Mouse (Mus musculus): Measurements from ENCODE around the gene Erc1. TPM values are rescaled to one million over a fixed set of nuclear protein-coding genes. Genes with fewer than 3 reads are reported as not detected.
"Not testable (repeated sequence)": the region's sequence is repeated elsewhere in the genome, so short reads cannot be mapped to it uniquely, and the experiment has no call there.

The Erc1 gene
- polyA plus RNA-seq, 1 experiment from 2014 or later = 33.7 TPM

DNA sequence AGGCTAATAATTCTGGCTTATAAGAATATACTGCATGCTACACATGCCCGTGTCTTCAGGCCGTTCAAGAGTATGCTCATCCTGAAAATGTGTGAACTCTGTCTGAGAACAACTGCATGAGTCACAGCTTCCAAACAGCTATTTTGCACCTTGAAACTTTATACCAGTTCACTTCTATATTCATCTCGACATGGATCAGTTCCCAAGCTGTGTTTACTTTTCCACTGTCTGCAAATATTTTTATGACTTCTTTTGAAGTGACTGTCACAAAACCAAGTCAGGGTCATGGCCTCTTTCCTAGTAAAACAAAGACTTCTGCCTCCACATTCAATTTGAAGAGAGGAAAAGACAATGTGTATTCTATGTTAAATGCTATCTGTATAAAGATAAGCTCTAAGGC lies 178.2 kb downstream of the Erc1 start:
- H3K27me3 ChIP-seq (ENCODE audit: control insufficient read depth, insufficient read depth, low read length) = no peaks in the 10 kb centered on the region
- no peaks in the 10 kb centered on the region for H3K36me3 ChIP-seq (ENCODE audit: control insufficient read depth, insufficient read depth, low read length)
- H3K4me1 ChIP-seq (replicated peaks; ENCODE audit: control insufficient read depth, insufficient read depth, low read length) = peaks cover 2% of the 10 kb centered on the region; the same call in 1 of the 2 replicates
- H3K9ac ChIP-seq (ENCODE audit: low read length) = no peak overlapping the region
- H3K27ac ChIP-seq (ENCODE audit: low read depth, low read length) = no peak overlapping the region
- H3K4me2 ChIP-seq (ENCODE audit: low read depth, low read length, severe bottlenecking) = no peak overlapping the region
- H3K9me3 ChIP-seq (ENCODE audit: control insufficient read depth, low read length) = no peaks in the 10 kb centered on the region
- no peak overlapping the region for H3K4me3 ChIP-seq (ENCODE audit: low read depth, low read length)
- DNase-seq (ENCODE audit: low spot score) (no peak), ATAC-seq (replicated peaks; ENCODE audit: low FRiP score) (no peak)
- 76% methylated on average over 3 of the region's 3 CpGs for WGBS

DNA sequence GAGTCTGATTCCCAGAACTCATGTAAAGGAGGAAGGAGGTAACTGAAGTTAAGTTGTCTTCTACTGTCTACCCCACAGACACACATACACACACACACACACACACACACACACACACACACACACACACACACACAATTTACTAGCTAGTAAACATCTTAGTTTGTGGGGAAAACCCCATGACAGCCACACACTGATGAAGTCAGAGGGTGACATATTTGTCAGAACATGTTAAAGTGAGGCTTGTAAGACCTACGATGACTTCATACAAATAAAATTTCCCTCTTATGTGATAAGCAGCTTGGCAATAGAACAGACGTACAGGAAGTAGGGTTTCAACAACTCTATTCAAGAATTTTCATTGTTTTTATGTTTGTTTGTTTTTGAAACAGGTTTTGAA lies 185.0 kb downstream of the Erc1 start:
- no peak overlapping the region for H3K9ac ChIP-seq (ENCODE audit: low read length)
- H3K9me3 ChIP-seq (ENCODE audit: control insufficient read depth, low read length) = no peaks in the 10 kb centered on the region
- no peaks in the 10 kb centered on the region for H3K36me3 ChIP-seq (ENCODE audit: control insufficient read depth, insufficient read depth, low read length)
- no peaks in the 10 kb centered on the region for H3K27me3 ChIP-seq (ENCODE audit: control insufficient read depth, insufficient read depth, low read length)
- H3K4me3 ChIP-seq (ENCODE audit: low read depth, low read length) = no peak overlapping the region
- DNase-seq (ENCODE audit: low spot score) = no peak
- 0 out of 2 replicates have a peak, but pooled peaks cover 1% of the 10 kb centered on the region for H3K4me1 ChIP-seq (replicated peaks; ENCODE audit: control insufficient read depth, insufficient read depth, low read length)
- 84% methylated on average over 2 of the region's 2 CpGs for WGBS
- no peak for ATAC-seq (replicated peaks; ENCODE audit: low FRiP score)
- no peak overlapping the region for H3K27ac ChIP-seq (ENCODE audit: low read depth, low read length)
- H3K4me2 ChIP-seq (ENCODE audit: low read depth, low read length, severe bottlenecking) = no peak overlapping the region

DNA sequence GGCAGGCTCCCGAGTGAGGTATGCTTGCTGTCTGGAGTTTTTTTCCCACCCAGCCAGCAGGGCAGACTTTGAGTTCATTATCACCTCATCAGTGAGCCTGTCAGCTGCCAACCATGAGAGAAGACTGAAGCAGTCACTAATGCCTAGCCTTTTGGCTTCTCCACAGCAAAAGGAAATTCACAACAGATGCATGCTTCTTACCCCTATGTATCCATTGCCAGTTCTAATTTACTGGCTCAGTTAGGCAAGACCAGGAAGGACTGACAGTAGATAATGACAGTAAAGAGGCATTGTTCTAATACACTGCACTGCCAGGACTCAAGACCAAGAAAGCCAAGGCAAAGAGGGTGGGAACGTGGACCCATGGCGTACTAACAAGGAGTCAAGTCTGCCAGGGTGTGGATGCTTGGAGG lies 186.9 kb downstream of the Erc1 start:
- Histone ChIP-seq H3K4me2 (ENCODE audit: low read depth, low read length, severe bottlenecking) (no peak overlapping the region), H3K4me3 (ENCODE audit: low read depth, low read length) (no peak overlapping the region), H3K9me3 (ENCODE audit: control insufficient read depth, low read length) (no peaks in the 10 kb centered on the region), H3K36me3 (ENCODE audit: control insufficient read depth, insufficient read depth, low read length) (no peaks in the 10 kb centered on the region), H3K9ac (ENCODE audit: low read length) (no peak overlapping the region), H3K4me1 (replicated peaks; ENCODE audit: control insufficient read depth, insufficient read depth, low read length) (0 out of 2 replicates have a peak, but pooled peaks cover 1% of the 10 kb centered on the region), H3K27ac (ENCODE audit: low read depth, low read length) (no peak overlapping the region), H3K27me3 (ENCODE audit: control insufficient read depth, insufficient read depth, low read length) (no peaks in the 10 kb centered on the region)
- DNase-seq (ENCODE audit: low spot score) (no peak), ATAC-seq (replicated peaks; ENCODE audit: low FRiP score) (no peak)
- WGBS = 75% methylated on average over 3 of the region's 3 CpGs

DNA sequence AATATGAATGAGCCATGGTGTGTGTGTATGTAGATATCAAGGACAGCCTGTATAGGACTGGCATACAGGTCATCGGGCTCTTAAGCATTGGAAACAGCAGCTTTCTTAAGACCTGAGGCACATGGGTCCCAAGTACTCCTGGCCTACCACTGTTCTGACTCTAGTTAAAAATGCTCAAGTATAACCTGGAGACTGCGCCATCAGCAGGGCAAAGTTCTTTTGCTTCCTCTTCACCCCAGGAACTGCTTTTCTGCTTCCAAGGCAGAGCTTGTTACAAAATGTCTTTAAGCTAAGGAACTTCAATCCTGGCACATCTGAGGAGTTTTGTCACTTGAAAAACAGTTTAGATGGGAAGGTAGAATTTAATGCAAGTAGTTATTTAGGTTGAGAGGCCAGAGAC lies 189.5 kb downstream of the Erc1 start:
- ATAC-seq (replicated peaks; ENCODE audit: low FRiP score) (no peak), DNase-seq (ENCODE audit: low spot score) (no peak)
- Histone ChIP-seq H3K9me3 (ENCODE audit: control insufficient read depth, low read length) (no peaks in the 10 kb centered on the region), H3K4me2 (ENCODE audit: low read depth, low read length, severe bottlenecking) (no peak overlapping the region), H3K4me3 (ENCODE audit: low read depth, low read length) (no peak overlapping the region), H3K9ac (ENCODE audit: low read length) (no peak overlapping the region), H3K4me1 (replicated peaks; ENCODE audit: control insufficient read depth, insufficient read depth, low read length) (no peaks in the 10 kb centered on the region), H3K27ac (ENCODE audit: low read depth, low read length) (no peak overlapping the region), H3K27me3 (ENCODE audit: control insufficient read depth, insufficient read depth, low read length) (no peaks in the 10 kb centered on the region), H3K36me3 (ENCODE audit: control insufficient read depth, insufficient read depth, low read length) (no peaks in the 10 kb centered on the region)
- 95% methylated on average over 2 of the region's 2 CpGs for WGBS

DNA sequence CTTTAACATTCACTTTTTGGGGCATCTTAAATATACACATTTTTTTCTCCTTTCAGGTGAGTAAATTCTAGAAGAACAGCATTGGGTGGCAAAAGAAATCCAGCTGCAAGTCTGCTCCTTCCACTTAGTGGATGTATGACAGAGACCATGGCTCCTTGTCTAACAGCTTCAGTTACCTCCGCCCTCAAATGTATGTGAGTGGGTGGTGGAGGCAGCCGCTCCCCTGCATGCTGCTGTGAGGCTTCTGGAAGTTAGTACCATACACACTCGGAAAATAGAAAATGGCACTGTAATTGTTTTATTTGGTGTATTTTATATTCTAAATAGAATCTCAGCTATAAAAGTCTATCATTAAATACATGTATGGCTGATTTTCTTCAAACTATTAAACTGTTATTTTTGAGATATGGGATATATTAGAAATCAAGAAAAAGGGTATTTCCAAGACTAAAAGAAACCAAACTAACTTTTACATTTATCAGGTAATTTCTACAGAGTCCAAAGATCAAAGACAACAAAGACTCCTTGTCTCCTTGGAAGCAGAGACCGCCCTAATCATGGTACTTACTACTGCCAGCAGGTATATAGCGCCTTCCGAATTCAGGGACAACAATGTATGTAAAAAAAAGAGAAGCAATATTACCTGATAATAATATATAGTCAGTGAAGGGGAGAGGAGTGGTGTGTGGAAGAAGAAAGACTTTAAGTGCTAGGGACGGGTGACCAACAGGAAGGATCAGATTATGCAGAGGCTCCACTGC lies 190.4 kb downstream of the Erc1 start:
- Histone ChIP-seq H3K9me3 (ENCODE audit: control insufficient read depth, low read length) (no peaks in the 10 kb centered on the region), H3K4me2 (ENCODE audit: low read depth, low read length, severe bottlenecking) (no peak overlapping the region), H3K9ac (ENCODE audit: low read length) (no peak overlapping the region), H3K4me3 (ENCODE audit: low read depth, low read length) (no peak overlapping the region), H3K27me3 (ENCODE audit: control insufficient read depth, insufficient read depth, low read length) (no peaks in the 10 kb centered on the region), H3K4me1 (replicated peaks; ENCODE audit: control insufficient read depth, insufficient read depth, low read length) (no peaks in the 10 kb centered on the region), H3K27ac (ENCODE audit: low read depth, low read length) (no peak overlapping the region), H3K36me3 (ENCODE audit: control insufficient read depth, insufficient read depth, low read length) (no peaks in the 10 kb centered on the region)
- DNase-seq (ENCODE audit: low spot score) = no peak
- 94% methylated on average over 7 of the region's 7 CpGs for WGBS
- ATAC-seq (replicated peaks; ENCODE audit: low FRiP score) = no peak

DNA sequence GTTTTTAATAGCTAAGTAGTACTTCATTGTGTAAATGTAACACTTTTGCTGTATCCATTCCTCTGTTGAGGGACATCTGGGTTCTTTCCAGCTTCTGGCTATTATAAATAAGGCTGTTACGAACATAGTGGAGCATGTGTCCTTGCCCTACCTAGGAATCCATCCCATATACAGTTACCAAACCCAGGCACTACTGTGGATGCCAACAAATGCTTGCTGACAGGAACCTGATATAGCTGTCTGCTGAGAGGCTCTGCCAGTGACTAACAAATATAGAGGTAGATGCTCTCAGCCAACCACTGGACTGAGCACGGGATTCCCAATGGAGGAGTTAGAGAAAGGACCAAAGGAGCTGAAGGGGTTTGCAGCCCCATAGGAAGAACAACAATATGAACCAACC lies 193.2 kb downstream of the Erc1 start:
- H3K36me3 ChIP-seq (ENCODE audit: control insufficient read depth, insufficient read depth, low read length) = not testable (repeated sequence)

DNA sequence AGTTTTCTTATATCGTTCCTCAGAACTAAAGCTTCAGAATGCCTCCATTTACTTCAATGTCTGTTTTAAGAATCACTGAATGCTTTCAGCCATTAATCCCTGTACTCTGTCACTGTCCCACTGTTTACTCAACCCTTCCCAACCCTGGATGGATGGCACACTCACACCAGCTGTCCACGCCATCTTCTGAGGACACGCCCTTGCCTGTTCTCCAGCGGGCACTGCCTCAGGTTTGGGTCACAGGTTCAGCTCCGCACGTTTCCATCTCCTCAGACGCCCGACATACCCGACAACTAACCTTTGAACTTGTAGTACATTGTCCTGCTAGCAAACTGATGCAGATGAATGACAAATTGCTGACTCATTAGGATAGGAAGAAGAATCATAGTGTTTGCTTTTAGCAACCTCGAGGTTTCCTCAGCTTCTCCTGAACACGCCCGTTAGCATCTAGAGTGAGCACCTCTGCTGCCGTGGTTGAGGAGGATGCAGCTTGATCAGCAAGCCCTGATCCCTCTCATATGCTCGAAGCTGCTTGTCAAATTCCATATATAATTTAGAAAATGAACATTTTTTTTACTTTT lies 204.0 kb downstream of the Erc1 start:
- no peak overlapping the region for H3K4me2 ChIP-seq (ENCODE audit: low read depth, low read length, severe bottlenecking)
- no peak for ATAC-seq (replicated peaks; ENCODE audit: low FRiP score)
- H3K4me3 ChIP-seq (ENCODE audit: low read depth, low read length) = no peak overlapping the region
- no peak overlapping the region for H3K9ac ChIP-seq (ENCODE audit: low read length)
- DNase-seq (ENCODE audit: low spot score) = no peak
- WGBS = 86% methylated on average over 14 of the region's 14 CpGs
- no peaks in the 10 kb centered on the region for H3K4me1 ChIP-seq (replicated peaks; ENCODE audit: control insufficient read depth, insufficient read depth, low read length)
- H3K9me3 ChIP-seq (ENCODE audit: control insufficient read depth, low read length) = no peaks in the 10 kb centered on the region
- no peaks in the 10 kb centered on the region for H3K27me3 ChIP-seq (ENCODE audit: control insufficient read depth, insufficient read depth, low read length)
- no peak overlapping the region for H3K27ac ChIP-seq (ENCODE audit: low read depth, low read length)
- H3K36me3 ChIP-seq (ENCODE audit: control insufficient read depth, insufficient read depth, low read length) = no peaks in the 10 kb centered on the region

More for the DNA sequence above, 193.2 kb downstream of the Erc1 start:
- not testable (repeated sequence) for H3K27me3 ChIP-seq (ENCODE audit: control insufficient read depth, insufficient read depth, low read length); H3K9me3 ChIP-seq (ENCODE audit: control insufficient read depth, low read length); H3K4me1 ChIP-seq (replicated peaks; ENCODE audit: control insufficient read depth, insufficient read depth, low read length); H3K27ac ChIP-seq (ENCODE audit: low read depth, low read length); ATAC-seq (replicated peaks; ENCODE audit: low FRiP score); H3K9ac ChIP-seq (ENCODE audit: low read length); DNase-seq (ENCODE audit: low spot score); H3K4me3 ChIP-seq (ENCODE audit: low read depth, low read length); H3K4me2 ChIP-seq (ENCODE audit: low read depth, low read length, severe bottlenecking)
- 86% methylated on average over 2 of the region's 2 CpGs for whole genome bisulfite sequencing

DNA sequence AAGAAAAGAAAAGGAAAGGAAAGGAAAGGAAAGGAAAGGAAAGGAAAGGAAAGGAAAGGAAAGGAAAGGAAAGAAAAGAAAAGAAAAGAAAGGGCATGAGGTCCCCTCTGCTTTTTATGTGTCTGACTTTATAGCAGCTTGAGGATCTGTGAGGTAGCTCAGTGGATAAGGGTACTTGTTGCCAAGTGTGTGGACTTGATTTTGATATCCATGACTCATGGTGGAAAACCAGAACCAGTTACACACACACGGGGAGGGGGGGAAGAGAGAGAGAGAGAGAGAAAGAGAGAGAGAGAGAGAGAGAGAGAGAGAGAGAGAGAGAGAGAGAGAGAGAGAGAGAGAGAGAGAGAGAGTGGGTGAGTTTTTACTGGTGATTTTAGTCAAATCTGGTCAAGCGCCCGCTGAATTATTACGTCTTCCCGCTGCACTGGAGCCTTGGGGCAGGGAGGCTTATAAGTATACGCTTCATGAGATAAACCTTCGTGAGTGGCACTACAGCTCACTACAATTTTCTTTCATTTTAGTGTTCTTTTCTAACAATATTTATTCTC lies 204.7 kb downstream of the Erc1 start:
- Histone ChIP-seq H3K9ac (ENCODE audit: low read length) (no peak overlapping the region), H3K27me3 (ENCODE audit: control insufficient read depth, insufficient read depth, low read length) (no peaks in the 10 kb centered on the region), H3K27ac (ENCODE audit: low read depth, low read length) (no peak overlapping the region), H3K4me1 (replicated peaks; ENCODE audit: control insufficient read depth, insufficient read depth, low read length) (no peaks in the 10 kb centered on the region), H3K4me2 (ENCODE audit: low read depth, low read length, severe bottlenecking) (no peak overlapping the region), H3K36me3 (ENCODE audit: control insufficient read depth, insufficient read depth, low read length) (no peaks in the 10 kb centered on the region), H3K4me3 (ENCODE audit: low read depth, low read length) (no peak overlapping the region), H3K9me3 (ENCODE audit: control insufficient read depth, low read length) (no peaks in the 10 kb centered on the region)
- ATAC-seq (replicated peaks; ENCODE audit: low FRiP score) (no peak), DNase-seq (ENCODE audit: low spot score) (no peak)
- 89% methylated on average over 7 of the region's 7 CpGs for WGBS

Data from forebrain, embryonic 11.5 days (tissue).